Mouse (Mus musculus): ENCODE measurements around the gene Cbr4.

DNA sequence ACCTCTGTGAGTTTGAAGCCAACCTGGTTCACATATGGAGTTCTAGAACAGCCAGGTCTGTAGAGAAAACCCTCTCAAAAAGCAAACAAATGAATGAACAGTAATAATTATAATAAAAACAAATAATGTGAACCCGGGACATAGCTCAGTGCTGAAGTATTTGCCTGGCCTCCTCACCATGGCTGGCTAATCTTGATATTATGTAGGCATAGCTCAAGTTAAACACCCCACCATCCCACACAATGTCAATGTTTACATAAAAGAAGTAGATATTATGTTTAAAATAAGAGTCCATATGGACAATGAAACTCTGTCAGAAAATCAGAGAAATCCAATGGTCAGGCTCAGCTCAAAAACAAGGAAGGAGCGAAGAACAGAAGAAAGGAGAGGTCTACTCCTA lies 39.4 kb upstream of the Cbr4 start:
- TF ChIP-seq CTCF (conservative IDR thresholded peaks at IDR 0.05 in 1 of 2, IDR thresholded peaks at IDR 0.05 in 1 of 2; ENCODE audit: low read depth in 2 of 2, low read length in 2 of 2) (no peak), NRF1 (IDR thresholded peaks at IDR 0.05; ENCODE audit: low read depth, low read length) (no peak), TCF12 (IDR thresholded peaks at IDR 0.05; ENCODE audit: low read depth, low read length) (no peak), JUND (conservative IDR thresholded peaks at IDR 0.05; ENCODE audit: low read depth, low read length) (no peak), POLR2A (IDR thresholded peaks at IDR 0.05; ENCODE audit: low read depth, low read length) (no peak)

All from CH12.LX (cell line).